Mouse (Mus musculus) brown adipose tissue, adult 24 weeks (tissue): ENCODE data around the gene Usp38. TPM values are rescaled to one million over a fixed set of nuclear protein-coding genes. Genes with fewer than 3 reads are reported as not detected.
"Not testable (repeated sequence)": the region's sequence is repeated elsewhere in the genome, so short reads cannot be mapped to it uniquely, and the experiment has no call there.

Source experiments
- H3K27ac ChIP-seq: fragments of 200-500 bp; replicated peaks from 2 replicates; pipeline ENCODE4 v1.5.1; 2012; ENCODE audit warnings: low read depth, mild to moderate bottlenecking, low read length
- H3K4me1 ChIP-seq: fragments of 200-500 bp; 2 replicates; pipeline ENCODE4 v1.6.1; 2012; ENCODE audit warnings: low read length, mixed read lengths; ENCODE audit not compliant: control insufficient read depth, insufficient read depth, insufficient read length
- H3K4me3 ChIP-seq: fragments of 200-500 bp; 2 replicates; pipeline ENCODE4 v1.5.1; 2012; ENCODE audit warnings: low read depth, mild to moderate bottlenecking, low read length, moderate library complexity; ENCODE audit not compliant: insufficient read depth
- polyA plus RNA-seq: library from polyadenylated mRNA; stranded (reverse); fragments of >200 nt; gene quantifications from 2 replicates; pipeline ENCODE4 v1.2.4, GENCODE M21; 2012; ENCODE audit not compliant: missing spikeins, insufficient read depth, insufficient read length

Usp38 gene
- polyA plus RNA-seq = 8.8 and 10.6 TPM in 2 replicates

DNA sequence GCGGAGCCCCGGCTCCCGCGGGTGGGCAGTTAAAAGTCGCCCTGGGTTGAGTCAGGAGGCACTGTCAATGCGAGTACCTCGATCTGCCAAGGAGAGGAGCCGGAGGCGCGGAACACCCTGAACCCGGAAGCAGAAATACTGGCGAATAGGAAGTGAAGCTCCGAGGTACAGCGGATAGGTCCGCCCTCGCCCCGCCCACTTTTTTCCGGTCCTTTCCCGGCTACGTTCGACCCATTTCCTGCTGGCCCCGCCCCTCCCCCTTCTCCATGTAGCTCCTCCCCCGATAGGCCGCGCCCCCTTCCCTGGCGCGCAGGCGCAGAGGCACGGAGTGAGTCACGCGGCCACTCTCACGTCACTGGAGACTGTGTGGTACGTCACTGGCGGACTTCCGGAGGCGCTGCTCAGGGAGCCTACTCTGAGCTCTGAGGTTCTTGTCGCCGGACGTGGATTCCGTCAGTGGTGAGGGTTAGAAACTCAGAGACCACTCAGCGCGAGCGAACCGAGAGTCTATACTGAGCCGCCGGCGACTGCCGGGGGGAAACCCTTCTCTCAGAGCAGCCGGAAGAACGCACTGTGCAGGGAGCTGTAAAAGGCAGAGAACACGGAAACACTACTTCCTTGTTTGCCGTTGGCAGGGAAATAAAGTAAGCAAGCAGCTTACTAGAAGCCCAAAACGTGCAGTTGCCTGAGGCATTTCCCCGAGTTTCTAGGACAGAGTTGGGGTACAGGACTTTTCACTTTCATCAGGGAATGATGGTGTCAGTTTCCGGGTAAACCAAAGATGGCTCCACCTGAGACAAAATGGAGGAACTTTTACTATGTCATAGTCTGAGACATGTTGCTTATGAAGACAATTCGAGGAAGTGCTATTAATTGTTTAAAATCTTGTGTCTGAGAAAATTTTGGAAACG, at the start of gene Usp38:
Gene Usp38, minus strand, starts transcription at position 140 of the 911 bp plus-strand sequence.
- Histone ChIP-seq H3K4me3 (peak within 1 kb of the TSS; percentile 92), H3K27ac (peak within 1 kb of the TSS; percentile 99), H3K4me1 (peaks cover 2% of the 10 kb centered on the region; the same call in 1 of the 2 replicates)

DNA sequence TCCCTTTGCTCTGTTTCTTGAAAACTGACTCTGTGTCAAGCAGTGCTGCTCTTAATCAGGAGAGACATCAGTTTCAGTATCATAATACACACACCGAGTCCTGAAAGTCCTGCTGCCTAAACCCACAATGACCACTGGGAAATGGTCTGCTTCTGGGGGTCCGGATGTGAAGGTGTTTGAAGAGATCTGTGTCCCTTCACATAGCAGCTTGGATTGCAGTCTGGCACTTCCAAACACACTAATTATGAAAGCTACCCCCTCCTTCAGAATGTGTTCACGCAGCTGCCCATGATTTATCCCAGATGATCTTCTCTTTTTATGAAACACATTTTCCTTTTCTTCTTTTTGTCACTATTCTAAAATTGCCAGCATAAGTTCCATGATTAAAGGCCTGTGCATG, 47.8 kb upstream of the Usp38 start:
- no peaks in the 10 kb centered on the region for H3K4me1 ChIP-seq
- no peak overlapping the region for H3K4me3 ChIP-seq
- no peak overlapping the region for H3K27ac ChIP-seq

DNA sequence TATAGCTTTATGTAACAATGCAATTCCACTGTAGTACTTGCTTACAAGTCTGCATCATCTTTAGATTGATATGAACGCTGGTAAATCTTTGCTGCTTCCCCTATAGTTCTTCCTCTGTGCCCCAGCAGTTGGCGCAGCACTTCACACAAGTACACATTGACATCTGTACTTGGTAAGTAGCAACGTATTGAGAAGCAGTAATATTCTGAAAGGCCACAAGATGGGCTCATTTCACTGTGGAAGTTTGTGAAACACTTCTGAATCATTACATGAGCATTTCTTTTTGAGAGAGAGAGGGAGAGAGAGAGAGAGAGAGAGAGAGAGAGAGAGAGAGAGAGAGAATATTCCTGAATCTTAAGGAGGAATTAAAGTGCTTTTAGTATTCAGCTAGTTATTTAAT, 47.2 kb upstream of the Usp38 start:
- H3K27ac ChIP-seq = no peak overlapping the region
- H3K4me1 ChIP-seq = no peaks in the 10 kb centered on the region
- no peak overlapping the region for H3K4me3 ChIP-seq

- Histone ChIP-seq H3K4me3 (no peak overlapping the region), H3K27ac (no peak overlapping the region), H3K4me1 (no peaks in the 10 kb centered on the region)
Measured at GRCm38 (mm10) chr8:81044201-81044600, 29.5 kb upstream of the Usp38 start.

DNA sequence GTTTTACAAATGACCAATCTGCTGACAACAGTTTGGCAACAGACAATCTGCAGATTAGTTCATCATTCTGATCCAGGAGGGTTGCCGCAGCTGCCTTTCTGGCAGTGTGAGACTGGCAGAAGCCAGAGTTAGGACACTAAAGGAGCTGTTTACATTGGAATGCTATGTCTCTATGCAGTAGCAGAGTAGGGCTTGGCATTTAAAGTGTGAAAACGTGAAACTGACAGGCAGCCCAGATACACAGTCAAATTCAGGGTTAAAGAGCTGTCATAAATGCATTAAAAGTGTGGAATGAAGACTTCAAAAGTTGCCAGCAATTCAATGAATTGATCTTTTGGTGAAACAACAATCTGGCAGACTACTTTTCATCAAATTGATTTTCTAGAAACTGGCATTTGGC, 13.3 kb upstream of the Usp38 start:
- no peak overlapping the region for H3K4me3 ChIP-seq
- H3K4me1 ChIP-seq = no peaks in the 10 kb centered on the region
- no peak overlapping the region for H3K27ac ChIP-seq

GRCm38 (mm10) chr8:81017548-81017947, 2.8 kb upstream of the Usp38 start:
- H3K27ac ChIP-seq, H3K4me3 ChIP-seq, H3K4me1 ChIP-seq: not testable (repeated sequence)

- Histone ChIP-seq H3K4me3 (peak overlapping the region; percentile 92), H3K27ac (peak overlapping the region; percentile 69), H3K4me1 (peaks cover 2% of the 10 kb centered on the region; the same call in 1 of the 2 replicates)
Measured at GRCm38 (mm10) chr8:81013811-81014530, 757 bp downstream of the Usp38 start.

- Histone ChIP-seq H3K4me1 (peaks cover 2% of the 10 kb centered on the region; the same call in 1 of the 2 replicates), H3K27ac (no peak overlapping the region), H3K4me3 (peak overlapping the region; percentile 45)
Measured at GRCm38 (mm10) chr8:81012699-81013098, 2.0 kb downstream of the Usp38 start.

DNA sequence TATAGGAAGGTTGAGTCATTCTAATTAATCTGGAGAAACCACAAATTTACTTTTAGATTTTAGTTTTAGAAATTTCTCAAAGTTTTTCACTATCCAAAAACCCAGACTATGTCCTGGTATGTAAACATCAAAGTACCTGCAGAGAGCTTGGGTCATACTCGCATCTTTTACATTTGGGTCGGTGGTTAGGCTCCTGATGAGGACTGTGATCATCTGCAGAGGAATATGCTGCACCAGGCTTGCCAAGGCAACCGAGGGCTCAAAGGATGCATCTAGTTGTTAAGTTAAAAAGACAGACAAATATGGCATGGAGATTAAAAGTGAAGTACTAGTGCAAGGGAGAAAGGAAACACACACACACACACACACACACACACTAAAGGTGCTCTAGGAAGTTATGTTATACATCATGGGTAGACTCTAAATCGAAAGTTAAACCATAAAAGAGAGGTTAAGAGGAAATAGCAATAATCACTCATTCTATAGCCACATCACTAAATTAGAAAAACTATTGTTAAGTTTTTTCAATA, 2.6 kb downstream of the Usp38 start:
- no peak overlapping the region for H3K27ac ChIP-seq
- peaks cover 2% of the 10 kb centered on the region; the same call in 1 of the 2 replicates for H3K4me1 ChIP-seq
- peak overlapping the region; percentile 37 for H3K4me3 ChIP-seq

- Histone ChIP-seq H3K4me1 (peaks cover 2% of the 10 kb centered on the region; the same call in 1 of the 2 replicates), H3K4me3 (no peak overlapping the region), H3K27ac (no peak overlapping the region)
Measured at GRCm38 (mm10) chr8:81010386-81010785, 4.3 kb downstream of the Usp38 start.

GRCm38 (mm10) chr8:81005114-81005513, 9.6 kb downstream of the Usp38 start:
- H3K4me1 ChIP-seq = no peaks in the 10 kb centered on the region
- H3K4me3 ChIP-seq = no peak overlapping the region
- H3K27ac ChIP-seq = no peak overlapping the region

GRCm38 (mm10) chr8:80996632-80997031, 18.1 kb downstream of the Usp38 start:
- H3K4me1 ChIP-seq = no peaks in the 10 kb centered on the region
- no peak overlapping the region for H3K4me3 ChIP-seq
- H3K27ac ChIP-seq = no peak overlapping the region

- Histone ChIP-seq H3K27ac (no peak overlapping the region), H3K4me3 (no peak overlapping the region), H3K4me1 (no peaks in the 10 kb centered on the region)
Measured at GRCm38 (mm10) chr8:80991937-80992336, 22.8 kb downstream of the Usp38 start.

DNA sequence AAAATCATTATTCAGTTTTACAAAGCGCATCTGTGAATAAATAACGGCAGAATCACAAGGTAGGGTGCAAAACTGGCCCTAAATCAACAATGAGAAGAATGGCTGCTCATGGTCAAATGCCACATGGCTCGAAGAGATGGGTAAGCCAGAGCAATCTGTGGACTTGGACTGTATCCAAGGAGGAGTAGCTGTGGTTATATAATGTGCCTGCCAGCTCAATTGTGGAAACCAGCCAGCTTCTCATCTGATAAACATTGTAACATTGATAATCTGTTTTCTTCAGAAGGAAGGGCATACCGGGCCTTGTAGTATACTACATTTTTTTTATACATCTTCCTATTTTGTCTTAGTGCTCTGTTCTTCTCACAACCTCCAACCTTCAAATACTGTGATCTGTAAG, 31.9 kb downstream of the Usp38 start:
- H3K4me1 ChIP-seq = peaks cover 3% of the 10 kb centered on the region; the same call in 1 of the 2 replicates
- H3K4me3 ChIP-seq = no peak overlapping the region
- H3K27ac ChIP-seq = no peak overlapping the region

DNA sequence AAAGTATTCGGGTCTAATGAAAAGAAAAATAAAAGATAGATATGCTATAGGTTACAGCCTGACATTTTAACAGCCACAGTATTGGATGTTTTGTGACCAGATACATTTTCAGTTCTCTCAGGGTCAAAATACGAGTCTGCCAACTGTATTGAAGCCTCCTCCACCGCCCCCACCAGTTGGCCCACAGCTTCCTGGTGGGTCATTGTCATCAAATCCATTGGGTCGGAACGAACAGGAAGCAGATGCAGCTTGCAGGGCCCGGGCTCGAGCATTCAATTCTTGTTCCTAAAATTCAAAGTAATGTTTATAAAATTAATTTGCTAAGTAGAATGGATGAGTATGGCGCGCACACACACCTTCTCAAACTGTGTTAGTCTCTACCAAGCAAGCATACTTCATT, 33.0 kb downstream of the Usp38 start:
- no peak overlapping the region for H3K4me3 ChIP-seq

More for the DNA sequence above, 33.0 kb downstream of the Usp38 start:
- Histone ChIP-seq H3K27ac (no peak overlapping the region), H3K4me1 (peaks cover 9% of the 10 kb centered on the region; the same call in 1 of the 2 replicates)
